Mouse (Mus musculus) left cerebral cortex, adult 2 months (tissue): ENCODE data around the gene Zfp326. TPM values are rescaled to one million over a fixed set of nuclear protein-coding genes. Genes with fewer than 3 reads are reported as not detected.

ENCODE experiments used
- DNase-seq, 2 experiments: peaks; one replicate each; pipeline ENCODE4 v3.0.0; 2021 to 2022; ENCODE audit warnings: low spot score in 2 of 2, mixed read lengths in 1 of 2; ENCODE audit errors: extremely low spot score in 1 of 2
- H3K27ac ChIP-seq: fragments of 200-600 bp; 2 replicates; pipeline ENCODE4 v1.8.1; 2022
- H3K4me3 ChIP-seq: fragments of 200-600 bp; 2 replicates; pipeline ENCODE4 v1.8.1; 2022
- CTCF ChIP-seq: fragments of 200-600 bp; IDR thresholded peaks from 2 replicates; pipeline ENCODE4 v1.8.1; 2022; ENCODE audit warnings: antibody characterized with exemption, mild to moderate bottlenecking, moderate library complexity
- intact Hi-C: fragments of 180-260 bp; cut with DNase I; formaldehyde crosslinking; loops from one replicate; pipeline ENCODE4 v1.15.1; 2025
- total RNA-seq, 2 experiments: library from RNA; stranded (reverse); gene quantifications; 2 replicates each; pipeline ENCODE4 v1.2.3; 2021

The Zfp326 gene
- total RNA-seq, 2 experiments from 2014 or later: 35.9 to 37.9 TPM

DNA sequence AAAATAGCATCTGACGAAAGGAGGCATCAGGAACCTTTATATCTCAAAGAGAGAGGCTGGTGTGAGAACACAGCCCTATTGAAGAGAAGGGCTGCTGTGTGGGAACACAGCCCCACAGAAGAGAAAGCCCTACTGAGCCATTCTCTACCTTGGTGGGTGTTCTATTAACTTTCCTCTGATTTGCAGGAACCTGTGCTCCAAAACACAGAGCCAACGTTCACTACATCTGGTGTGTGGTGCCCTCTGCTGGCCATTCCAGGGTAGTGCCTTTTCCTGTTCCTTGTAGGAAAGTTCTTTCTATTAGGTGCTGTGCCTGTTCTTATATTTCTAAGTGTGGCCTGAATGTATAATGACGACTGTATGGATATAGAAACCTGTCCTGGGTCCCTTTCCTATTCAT, 7.8 kb upstream of the Zfp326 start:
- TF ChIP-seq CTCF: peak; percentile 93
- H3K4me3 ChIP-seq: 0 out of 2 replicates have a peak overlapping the region, but pooled peaks have one; percentile 7
- intact Hi-C loops: loop anchor here (1.0 to 5.0 kb wide), 4 partner anchors 183 to 468 kb away; partner anchors contain the start of gene Lrrc8c
- DNase-seq: peak; percentile 80 to 87
- no peak overlapping the region for H3K27ac ChIP-seq

DNA sequence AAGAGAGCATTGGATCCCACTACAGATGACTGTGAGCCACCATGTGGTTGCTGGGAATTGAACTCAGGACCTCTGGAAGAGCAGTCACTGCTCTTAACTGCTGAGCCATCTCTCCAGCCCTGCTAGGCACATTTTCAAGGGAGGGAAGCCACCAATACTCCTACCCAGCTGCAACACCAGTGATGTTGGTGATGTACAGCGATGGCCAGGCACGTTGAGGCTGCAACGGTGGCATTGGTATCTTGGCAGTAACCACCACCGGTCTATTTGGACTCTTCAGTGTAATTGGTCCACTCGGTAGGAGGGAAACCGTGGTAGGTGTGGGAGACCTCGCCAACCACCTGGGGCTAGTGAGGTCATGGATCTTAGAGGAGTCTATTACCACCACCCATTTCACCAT, 6.6 kb upstream of the Zfp326 start:
- no peak for DNase-seq
- no peak for TF ChIP-seq CTCF
- no peak overlapping the region for H3K4me3 ChIP-seq
- no peak overlapping the region for H3K27ac ChIP-seq
- intact Hi-C loops: loop anchor here (5.0 kb wide), 1 partner anchor 352 kb away; the partner anchor contains the start of gene Lrrc8c

DNA sequence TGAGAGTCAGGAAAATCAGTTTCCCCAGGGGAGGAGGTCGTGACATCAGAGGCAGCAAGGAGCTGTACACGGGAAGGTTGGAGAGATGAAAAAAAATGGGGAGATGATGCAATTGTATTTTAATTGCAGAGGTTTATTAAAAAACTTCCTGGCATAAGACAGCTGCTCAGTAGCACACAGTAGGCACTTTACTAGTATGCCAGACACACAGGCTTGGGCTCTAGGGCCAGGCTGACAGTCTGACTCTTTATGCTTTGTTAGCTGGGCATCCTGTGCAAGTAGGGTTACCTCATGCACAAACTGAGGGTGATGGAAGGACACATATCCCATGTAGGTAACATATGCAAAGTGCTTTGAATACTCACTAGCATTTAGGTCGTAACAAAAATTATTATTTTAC, 5.2 kb upstream of the Zfp326 start:
- TF ChIP-seq CTCF: no peak
- DNase-seq: no peak
- intact Hi-C loops: no loop called here
- H3K27ac ChIP-seq: no peak overlapping the region
- H3K4me3 ChIP-seq: no peak overlapping the region

DNA sequence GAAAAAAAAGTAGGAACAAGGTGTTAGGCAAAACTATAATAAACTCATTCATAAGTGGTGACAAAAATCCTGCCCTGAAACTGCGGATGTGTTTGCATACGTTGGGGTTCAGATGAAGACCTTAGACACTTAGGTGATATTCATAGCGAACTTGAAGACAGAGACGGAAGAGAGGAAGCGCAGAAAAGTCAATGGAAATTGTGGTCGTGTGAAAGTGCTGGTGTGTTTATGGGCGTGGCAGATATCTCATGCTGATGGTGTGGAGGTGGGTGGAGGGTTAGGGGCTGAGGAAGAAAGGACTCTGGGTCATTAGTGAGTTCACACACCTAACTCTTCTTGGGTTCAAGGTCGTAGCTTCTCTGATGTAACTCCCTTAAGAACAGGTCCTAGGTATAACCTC, 4.2 kb upstream of the Zfp326 start:
- no peak for DNase-seq
- intact Hi-C loops: no loop called here
- H3K4me3 ChIP-seq: no peak overlapping the region
- TF ChIP-seq CTCF: no peak
- H3K27ac ChIP-seq: no peak overlapping the region

DNA sequence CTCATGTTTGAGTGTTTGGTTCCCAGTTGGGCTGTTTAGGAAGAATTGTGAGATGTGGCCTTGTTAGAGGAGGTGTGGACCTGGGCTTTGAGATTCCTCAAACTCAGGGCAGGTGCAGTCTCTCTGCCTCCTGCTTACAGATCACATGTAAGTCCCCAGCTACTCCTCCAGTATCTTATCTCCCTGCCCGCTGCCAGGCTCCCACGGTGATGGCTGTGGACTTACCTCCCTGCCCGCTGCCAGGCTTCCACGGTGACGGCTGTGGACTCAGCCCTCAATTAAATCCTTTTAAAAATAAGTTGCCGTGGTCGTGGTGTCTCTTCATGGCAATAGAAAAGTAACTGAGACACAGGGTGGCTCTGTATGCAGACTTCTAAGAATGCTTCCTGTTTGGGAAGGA, 3.4 kb upstream of the Zfp326 start:
- no peak for DNase-seq
- no peak overlapping the region for H3K27ac ChIP-seq
- TF ChIP-seq CTCF: no peak
- intact Hi-C loops: no loop called here
- H3K4me3 ChIP-seq: no peak overlapping the region

DNA sequence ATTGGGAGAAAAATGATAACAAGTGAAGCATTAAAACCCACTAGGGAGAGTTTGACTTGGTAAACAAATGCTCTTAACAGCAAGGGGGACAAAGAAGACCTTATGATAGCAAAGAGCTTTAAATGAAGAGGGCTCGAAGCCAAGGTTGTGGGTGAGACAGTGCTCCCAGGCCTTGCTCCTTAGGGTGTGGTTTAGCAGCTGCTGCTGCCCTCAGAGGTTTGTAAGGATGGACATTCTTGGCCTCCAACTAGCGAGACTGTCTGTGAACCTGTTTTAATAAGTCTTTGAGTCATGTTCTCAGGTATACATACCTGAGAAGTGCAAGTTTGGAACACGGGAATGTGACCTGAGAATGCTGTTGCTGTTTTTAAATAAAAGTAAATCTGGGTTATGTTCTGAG, 2.6 kb upstream of the Zfp326 start:
- intact Hi-C loops: no loop called here
- no peak overlapping the region for H3K4me3 ChIP-seq
- TF ChIP-seq CTCF: no peak
- DNase-seq: no peak
- H3K27ac ChIP-seq: no peak overlapping the region

DNA sequence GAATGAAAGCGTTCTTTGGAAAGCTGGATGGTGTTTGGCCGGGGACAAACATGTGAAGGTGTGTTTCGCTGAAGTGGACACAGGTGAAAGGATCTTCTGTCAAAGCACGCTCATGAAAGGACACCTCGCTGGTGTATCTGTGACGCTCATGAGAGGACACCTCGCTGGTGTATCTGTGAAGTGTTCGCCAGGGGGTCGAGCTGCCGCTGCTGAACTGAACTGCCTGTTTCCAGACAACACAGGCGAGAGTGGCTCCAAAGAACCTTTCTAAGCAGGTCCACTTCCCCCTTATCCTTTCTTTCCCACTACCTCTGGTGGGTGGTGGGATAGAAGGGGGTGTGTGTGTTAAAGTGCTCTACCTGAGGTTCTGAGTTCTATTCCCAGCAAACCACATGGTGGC, 1.9 kb upstream of the Zfp326 start:
- intact Hi-C loops: no loop called here
- no peak overlapping the region for H3K4me3 ChIP-seq
- TF ChIP-seq CTCF: no peak
- no peak overlapping the region for H3K27ac ChIP-seq
- no peak for DNase-seq

DNA sequence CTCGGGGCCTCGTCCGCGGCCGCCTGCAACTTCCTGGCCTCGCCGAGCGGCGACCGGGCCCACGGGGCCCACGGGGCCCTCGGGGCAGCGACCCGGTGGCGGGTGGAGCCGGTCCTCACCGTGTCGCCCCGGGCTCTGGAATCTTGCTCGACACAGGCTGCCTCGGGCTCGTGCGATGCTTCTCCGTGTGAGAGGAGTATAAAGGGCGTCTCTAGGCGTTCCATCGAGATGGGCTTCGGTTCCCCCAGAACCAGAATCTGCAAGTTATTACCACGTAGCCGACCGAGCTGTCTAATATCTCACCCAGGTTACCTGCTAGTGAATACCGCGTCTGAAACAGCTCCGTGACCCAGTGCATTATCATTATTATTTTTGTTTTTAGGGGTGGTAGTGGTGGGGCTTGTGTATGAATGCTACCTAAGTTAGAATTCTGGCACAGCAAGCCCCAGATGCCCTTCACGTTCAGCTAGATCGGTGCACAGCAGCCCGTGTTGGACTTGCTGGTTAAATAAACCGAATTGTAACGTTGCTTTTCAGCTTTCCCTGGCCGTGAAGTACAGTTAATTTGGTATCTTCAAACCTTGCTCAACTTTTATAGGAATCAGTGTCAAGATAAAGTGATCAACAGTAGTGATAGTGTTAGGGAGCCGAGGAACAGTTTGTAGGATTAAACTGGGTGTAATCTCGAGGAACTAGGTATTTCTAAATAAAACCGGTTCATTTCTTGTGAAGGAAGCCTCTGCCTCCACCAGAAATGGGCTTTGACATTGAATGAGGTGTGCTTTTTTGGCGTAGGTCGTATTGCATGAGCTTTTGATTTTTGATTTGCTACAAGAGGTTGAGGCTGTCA, 785 bp downstream of the Zfp326 start:
- Histone ChIP-seq H3K4me3 (peak overlapping the region; percentile 85), H3K27ac (peak overlapping the region; percentile 85)
- peak in 1 of 2 experiments; percentile 32 for DNase-seq
- intact Hi-C loops: no loop called here
- TF ChIP-seq CTCF: no peak

DNA sequence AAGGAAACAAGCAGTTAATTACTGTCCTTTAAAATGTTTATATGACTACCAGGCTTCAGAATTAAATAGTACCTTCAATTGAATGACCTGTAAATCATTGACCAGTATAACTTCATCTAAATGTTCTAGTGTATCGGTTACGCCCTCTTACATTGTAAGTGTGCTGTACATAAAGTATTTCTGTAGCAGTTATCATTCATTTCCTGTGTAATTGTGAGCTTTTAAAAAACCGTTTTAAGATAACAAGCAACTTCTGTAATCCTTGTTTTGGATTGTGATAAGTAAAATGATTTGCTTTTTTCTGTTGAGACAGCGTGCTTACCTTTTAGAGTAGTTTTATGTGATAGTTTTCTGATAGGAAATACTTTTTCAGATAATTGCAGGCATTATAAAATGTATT, 11.0 kb downstream of the Zfp326 start:
- H3K27ac ChIP-seq: no peak overlapping the region
- TF ChIP-seq CTCF: no peak
- no peak for DNase-seq

DNA sequence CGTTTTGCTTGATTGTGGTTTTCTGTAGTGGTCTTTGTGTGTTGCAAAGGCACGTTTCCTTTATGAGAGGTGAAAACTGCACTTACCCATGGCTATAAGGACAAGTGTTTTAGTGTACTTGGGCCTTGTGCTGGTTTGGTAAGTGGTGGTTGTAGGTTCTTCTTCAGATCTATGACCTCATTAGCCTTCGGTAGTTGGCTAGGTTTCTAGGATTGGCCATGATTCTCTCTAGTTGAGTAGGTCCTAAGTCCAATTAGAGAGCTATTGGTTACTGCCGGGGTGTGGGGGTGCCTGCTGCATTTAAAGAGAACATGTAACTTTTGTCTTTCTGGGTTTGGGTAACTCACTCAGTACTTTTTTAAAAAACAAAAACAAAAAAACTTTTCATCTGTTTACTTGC, 21.8 kb downstream of the Zfp326 start:
- H3K27ac ChIP-seq: no peak overlapping the region
- H3K4me3 ChIP-seq: no peak overlapping the region
- no peak for DNase-seq
- intact Hi-C loops: no loop called here
- TF ChIP-seq CTCF: no peak

More for the DNA sequence above, 11.0 kb downstream of the Zfp326 start:
- H3K4me3 ChIP-seq: no peak overlapping the region
- intact Hi-C loops: no loop called here

DNA sequence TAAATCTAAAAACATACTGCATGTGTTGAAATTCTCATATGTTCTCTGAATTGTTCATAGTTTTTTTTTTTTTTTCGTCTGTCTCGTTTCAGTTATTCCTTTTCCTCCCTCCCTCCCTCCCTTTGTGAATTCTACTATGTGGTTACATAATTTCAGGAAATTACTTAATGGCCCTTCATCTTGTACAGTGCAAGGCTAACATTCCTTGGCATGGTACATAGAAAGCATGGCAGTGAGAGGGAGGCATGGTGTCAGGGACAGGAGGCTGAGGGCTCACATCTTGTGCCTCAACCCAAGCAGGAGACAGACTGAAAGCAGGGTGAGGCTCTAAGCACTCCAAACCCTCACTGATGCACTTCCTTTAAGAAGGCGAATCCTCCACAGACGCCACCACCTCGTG, 32.8 kb downstream of the Zfp326 start:
- TF ChIP-seq CTCF: no peak
- H3K4me3 ChIP-seq: no peak overlapping the region
- DNase-seq: no peak
- intact Hi-C loops: no loop called here
- no peak overlapping the region for H3K27ac ChIP-seq

DNA sequence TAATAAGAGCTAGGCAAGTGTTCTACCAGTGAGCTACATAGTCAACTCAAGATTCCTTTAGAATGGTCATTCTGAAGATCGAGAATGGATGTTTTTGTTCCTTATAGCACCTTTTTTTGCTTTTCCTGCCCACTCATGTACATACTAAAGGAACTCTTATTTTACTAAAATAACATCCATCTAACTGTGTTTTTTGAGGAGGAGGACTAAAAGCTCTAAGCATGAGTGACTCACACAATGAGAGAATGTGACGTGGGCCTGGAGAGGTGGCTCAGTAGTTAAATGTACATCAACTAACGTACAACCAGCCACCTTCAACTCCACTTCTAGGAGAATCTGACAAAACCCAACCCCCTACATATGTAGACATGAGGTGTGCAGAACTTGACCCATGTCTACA, 33.3 kb downstream of the Zfp326 start:
- TF ChIP-seq CTCF: no peak
- intact Hi-C loops: no loop called here
- no peak for DNase-seq
- H3K27ac ChIP-seq: no peak overlapping the region
- H3K4me3 ChIP-seq: no peak overlapping the region

DNA sequence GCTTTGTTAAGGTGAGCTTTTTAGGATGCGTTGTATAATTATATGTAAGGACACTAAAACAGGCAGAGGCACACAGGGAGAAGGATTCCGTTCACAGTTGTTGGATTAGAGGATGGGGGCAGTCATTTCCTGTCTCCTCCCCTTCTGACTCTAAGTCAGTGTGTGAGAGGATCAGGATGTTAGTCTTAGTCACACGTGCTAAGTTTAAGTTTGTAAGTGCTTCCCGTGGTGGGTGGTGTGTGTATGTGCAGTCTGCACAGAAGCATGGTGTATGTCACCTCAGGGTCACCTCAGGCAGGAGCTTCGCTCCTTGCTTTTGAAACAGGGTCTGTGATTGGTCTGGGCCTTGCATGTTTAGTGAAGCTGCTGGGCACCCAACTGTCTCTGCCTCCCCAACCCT, 35.1 kb downstream of the Zfp326 start:
- Histone ChIP-seq H3K4me3 (no peak overlapping the region), H3K27ac (no peak overlapping the region)
- no peak for TF ChIP-seq CTCF
- intact Hi-C loops: no loop called here
- DNase-seq: no peak
